Mouse (Mus musculus) heart, postnatal 36 days (tissue): ENCODE measurements around the gene Zfp113. TPM values are rescaled to one million over a fixed set of nuclear protein-coding genes. Genes with fewer than 3 reads are reported as not detected.
"Not testable (repeated sequence)": the region's sequence is repeated elsewhere in the genome, so short reads cannot be mapped to it uniquely, and the experiment has no call there.

Experiments used
- DNase-seq, 2 experiments: peaks; one replicate each; pipeline ENCODE4 v3.0.0; 2021 to 2022
- intact Hi-C: fragments of 180-260 bp; cut with DNase I; formaldehyde crosslinking; loops from one replicate; pipeline ENCODE4 v1.15.1; 2025
- total RNA-seq, 2 experiments: library from RNA; stranded (reverse); gene quantifications; 2 replicates each; pipeline ENCODE4 v1.2.3; 2021

The Zfp113 gene
- total RNA-seq, 2 experiments from 2014 or later: 7.3 to 8.3 TPM

GRCm38 (mm10) chr5:138154390-138154789, 1.2 kb downstream of the Zfp113 start:
- intact Hi-C loops: loop anchor here (2.0 kb wide), 1 partner anchor 38 kb away; the partner anchor contains the start of gene Zscan21
- DNase-seq: no peak

- no peak for DNase-seq
- intact Hi-C loops: loop anchor here (5.0 kb wide), 1 partner anchor 251 kb away; no protein-coding TSS in a partner anchor
Measured at GRCm38 (mm10) chr5:138138585-138138984, 17.0 kb downstream of the Zfp113 start.

GRCm38 (mm10) chr5:138137935-138138549, 17.5 kb downstream of the Zfp113 start:
- DNase-seq: peak in 1 of 2 experiments; percentile 9
- intact Hi-C loops: loop anchor here (5.0 kb wide), 1 partner anchor 251 kb away; no protein-coding TSS in a partner anchor

- no peak for DNase-seq
- intact Hi-C loops: loop anchor here (5.0 kb wide), 1 partner anchor 250 kb away; no protein-coding TSS in a partner anchor
Measured at GRCm38 (mm10) chr5:138137257-138137656, 18.3 kb downstream of the Zfp113 start.

GRCm38 (mm10) chr5:138132425-138133064, 23.0 kb downstream of the Zfp113 start:
- no peak for DNase-seq
- intact Hi-C loops: no loop called here

GRCm38 (mm10) chr5:138118041-138118440, 37.5 kb downstream of the Zfp113 start:
- intact Hi-C loops: loop anchor here (5.0 kb wide), 1 partner anchor 36 kb away; no protein-coding TSS in a partner anchor
- DNase-seq: no peak

- DNase-seq: no peak
- intact Hi-C loops: loop anchor here (2.0 to 5.0 kb wide), 2 partner anchors 35 to 37 kb away; partner anchors contain the start of gene Zfp113
Measured at GRCm38 (mm10) chr5:138117199-138118015, 38.1 kb downstream of the Zfp113 start.

- peak; percentile 88 to 92 for DNase-seq
- intact Hi-C loops: loop anchor here (2.0 to 5.0 kb wide), 2 partner anchors 34 to 38 kb away; partner anchors contain the start of gene Zfp113
Measured at GRCm38 (mm10) chr5:138116255-138117198, 39.0 kb downstream of the Zfp113 start, which contains the start of gene Zscan21. Gene Zscan21 (plus strand): TSS chr5:138116903.

GRCm38 (mm10) chr5:138109847-138110396, 45.6 kb downstream of the Zfp113 start:
- DNase-seq, intact Hi-C loops: not testable (repeated sequence)

GRCm38 (mm10) chr5:138107130-138107529, 48.4 kb downstream of the Zfp113 start:
- intact Hi-C loops: no loop called here
- no peak for DNase-seq

GRCm38 (mm10) chr5:138104976-138105375, 50.6 kb downstream of the Zfp113 start:
- intact Hi-C loops: no loop called here
- DNase-seq: no peak

GRCm38 (mm10) chr5:138094474-138094873, 61.1 kb downstream of the Zfp113 start:
- intact Hi-C loops: no loop called here

GRCm38 (mm10) chr5:138092771-138093170, 62.8 kb downstream of the Zfp113 start:
- intact Hi-C loops: no loop called here
- no peak for DNase-seq

More at GRCm38 (mm10) chr5:138094474-138094873, 61.1 kb downstream of the Zfp113 start:
- DNase-seq: no peak

GRCm38 (mm10) chr5:138090737-138091136, 64.8 kb downstream of the Zfp113 start:
- DNase-seq: no peak
- intact Hi-C loops: no loop called here

- intact Hi-C loops: no loop called here
- no peak for DNase-seq
Measured at GRCm38 (mm10) chr5:138090271-138090670, 65.3 kb downstream of the Zfp113 start.
